Mouse (Mus musculus) lung, postnatal 14 days (tissue): ENCODE results near the gene Med12l.

Experiments used
- DNase-seq: peaks from one replicate; pipeline ENCODE4 v3.0.0; 2021

Gene Med12l

DNA sequence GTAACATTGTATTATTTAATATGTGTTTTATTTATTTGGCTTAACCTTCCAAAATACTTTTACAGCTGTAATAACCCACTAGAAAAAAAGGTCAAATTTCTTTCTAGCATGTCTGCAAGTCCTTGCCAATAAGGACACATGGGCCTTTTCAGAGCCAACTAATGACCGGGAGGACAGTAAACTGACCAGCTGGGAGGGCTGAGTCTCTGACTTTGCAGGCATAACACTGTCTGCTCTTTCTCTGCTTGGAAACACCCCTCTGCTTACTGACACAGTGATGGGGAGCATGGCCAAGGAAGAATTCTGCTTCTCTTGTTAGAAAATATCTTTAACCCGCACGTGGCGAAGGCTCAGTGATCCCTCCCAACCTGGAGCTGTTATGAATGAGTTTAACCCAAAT is 337.4 kb downstream of the Med12l start:
- DNase-seq = peak; percentile 38

DNA sequence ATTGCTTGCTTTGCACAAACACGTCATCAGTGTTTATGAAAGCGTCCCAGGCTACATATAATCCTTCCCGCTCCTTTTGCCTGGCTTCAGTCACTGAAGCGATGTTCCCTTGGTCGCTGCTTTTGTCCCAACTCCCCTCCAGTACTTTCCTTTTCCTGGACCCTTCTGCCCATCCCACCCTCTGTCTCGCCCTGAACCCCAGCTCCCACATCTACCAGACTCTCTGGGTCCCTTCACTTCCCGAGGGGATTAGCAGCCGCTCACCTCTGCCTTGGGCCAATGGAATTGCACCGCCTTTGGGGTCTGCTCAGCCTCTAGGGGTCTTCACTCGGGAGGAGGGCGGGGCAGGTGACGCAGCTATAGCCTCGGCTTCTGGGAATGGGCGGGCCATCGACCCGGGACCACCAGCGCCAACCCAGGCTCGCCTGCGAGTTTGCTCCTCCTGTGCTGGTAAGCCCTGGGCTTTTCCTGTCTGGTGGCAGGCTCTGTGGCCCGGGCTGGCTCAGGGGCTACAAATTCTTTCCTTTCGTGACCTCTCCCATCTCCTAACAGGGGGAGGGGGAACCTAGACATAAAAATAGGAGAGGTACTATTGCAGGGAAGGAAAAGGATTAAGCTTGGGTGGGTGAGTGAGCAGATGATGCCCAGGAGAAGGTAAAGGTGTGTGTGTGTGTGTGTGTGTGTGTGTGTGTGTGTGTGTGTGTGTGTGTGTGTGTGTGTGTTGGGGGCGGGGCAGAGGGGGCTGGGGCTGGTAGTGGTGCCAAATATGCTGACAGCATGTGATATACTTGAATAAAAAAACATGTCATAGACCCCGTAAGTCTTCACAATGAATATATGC is 338.7 kb downstream of the Med12l start, which contains the start of gene Igsf10:
Gene Igsf10, minus strand, starts transcription at position 330 of the 841 bp plus-strand sequence.
- DNase-seq = peak; percentile 32

DNA sequence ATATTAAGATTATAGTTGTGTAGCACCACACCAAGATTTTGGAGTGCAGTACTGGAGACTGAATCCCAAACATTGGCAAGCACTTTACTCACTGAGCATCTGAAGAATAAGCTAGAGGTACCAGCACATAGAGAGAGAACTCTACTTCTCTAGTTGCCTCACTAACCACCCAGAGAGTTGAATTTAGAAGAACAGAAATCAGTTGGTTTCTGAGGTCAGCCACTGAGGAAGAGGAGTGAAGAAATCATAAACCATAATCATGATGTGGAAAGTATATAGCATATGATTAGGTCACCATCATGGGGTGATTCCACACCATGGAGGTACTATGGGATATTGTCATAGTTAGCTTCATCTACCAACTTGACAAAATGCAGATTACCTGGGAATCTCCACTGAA is 346.1 kb downstream of the Med12l start:
- no peak for DNase-seq

DNA sequence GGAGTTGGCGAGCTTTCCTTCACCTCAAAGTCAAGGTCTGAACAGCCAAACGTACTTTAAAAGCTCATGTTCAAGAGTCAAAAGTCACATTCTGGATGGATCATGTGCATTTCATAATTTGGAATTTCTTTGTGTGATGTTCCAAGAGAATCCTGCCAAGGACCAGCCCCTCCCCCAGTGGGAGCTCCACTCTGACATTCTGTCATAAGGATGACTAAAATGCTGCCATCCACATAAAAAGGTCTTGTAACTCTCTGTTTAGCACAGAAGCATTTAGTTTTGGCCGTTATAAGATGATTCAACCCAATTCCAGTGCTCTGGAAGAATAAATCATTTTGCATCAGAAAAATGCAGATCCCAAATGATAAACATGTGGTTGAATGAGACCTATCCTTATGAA is 348.5 kb downstream of the Med12l start:
- peak; percentile 40 for DNase-seq

DNA sequence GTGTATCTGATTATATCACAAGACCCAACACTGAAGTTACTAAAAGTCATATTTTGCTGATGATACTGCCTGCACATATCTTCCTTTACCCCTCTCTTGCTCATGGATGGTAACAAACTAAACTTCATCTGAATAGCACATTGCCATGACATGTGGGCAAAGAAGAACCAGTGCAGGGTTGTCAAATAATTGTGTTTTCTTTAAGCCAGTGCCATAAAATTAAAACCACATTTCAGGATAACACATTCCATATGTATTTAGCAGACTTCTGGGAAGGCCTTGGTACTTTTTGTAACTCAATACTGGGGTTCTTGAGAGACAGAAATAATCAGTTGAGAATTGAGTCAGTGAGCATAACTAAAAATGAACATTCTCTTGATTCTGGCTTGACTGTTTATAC is 354.5 kb downstream of the Med12l start:
- DNase-seq = no peak

DNA sequence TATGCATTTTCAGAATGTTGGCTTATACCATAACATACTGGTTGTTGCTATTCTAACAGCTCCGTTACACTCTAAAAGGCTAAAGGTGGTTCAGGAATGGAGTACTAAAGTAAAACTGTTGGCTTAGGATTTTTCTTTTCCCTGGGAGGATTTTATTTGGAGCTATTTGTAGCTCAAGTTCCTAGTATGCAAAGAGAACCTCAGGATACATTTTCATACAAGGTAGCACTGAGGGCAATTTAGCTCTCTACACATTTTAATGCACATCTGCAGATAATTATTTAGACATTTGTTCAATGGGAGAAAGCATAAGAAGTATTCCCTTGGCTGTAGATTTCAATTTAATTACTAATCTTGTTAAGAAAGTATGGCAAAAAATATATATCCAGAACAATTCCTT is 356.3 kb downstream of the Med12l start:
- no peak for DNase-seq
